Mouse (Mus musculus) T-helper 1 cell (primary cell): ENCODE data around the gene Zfp317.
"Not testable (repeated sequence)": the region's sequence is repeated elsewhere in the genome, so short reads cannot be mapped to it uniquely, and the experiment has no call there.

Source experiments
- in situ Hi-C: fragments of 300-600 bp; cut with MboI, MseI; formaldehyde crosslinking; loops from one replicate; pipeline ENCODE4 v1.15.1; 2025; ENCODE audit warnings: high pct_unique_total_duplicates

Gene Zfp317

DNA sequence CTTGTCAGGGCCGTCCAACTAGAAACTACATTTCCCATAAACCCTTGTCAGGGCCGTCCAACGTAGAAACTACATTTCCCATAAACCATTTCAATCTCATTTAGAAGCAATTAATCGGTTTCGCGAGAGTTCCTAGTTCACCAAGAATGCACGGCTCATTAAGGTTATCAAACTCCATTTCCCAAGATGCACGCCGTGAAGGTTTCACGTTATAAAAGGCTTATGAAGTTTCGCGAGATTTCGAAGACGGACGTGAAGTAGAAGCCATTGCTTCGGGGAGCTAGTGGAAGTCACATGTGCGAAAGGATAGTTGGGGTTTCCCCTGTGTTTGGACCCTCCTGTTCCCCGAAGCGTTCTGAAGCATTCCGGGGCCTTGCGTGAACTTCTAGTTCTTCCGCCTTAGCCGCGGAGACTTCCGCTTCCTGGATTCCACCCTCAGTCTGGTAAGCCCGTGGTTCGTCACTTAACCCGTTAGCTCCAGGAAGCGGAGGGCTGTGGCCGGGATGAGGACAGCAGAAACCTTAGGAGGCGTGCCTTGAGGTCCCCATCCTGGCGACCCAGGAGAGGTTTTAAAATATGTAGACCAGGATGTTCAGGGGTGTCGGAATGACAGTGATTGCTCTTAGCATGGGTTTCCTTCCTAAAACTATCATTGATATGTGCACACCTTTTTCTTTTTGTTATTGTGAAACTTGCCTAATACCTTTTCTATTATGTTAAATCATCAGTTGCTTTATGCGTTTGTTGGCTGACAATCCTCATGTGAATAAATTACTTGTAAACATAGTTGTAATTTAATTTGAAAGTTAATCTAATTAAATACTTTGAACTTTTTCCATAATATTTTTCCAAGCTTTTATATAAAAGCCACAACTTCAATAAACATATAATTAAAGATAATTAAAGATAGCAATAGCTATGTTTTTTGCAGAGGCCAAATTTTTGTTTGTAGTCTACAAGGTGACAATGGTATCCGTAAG lies at the start of gene Zfp317:
Gene Zfp317, plus strand, starts transcription at position 260 of the 980 bp plus-strand sequence.
- in situ Hi-C loops = loop anchor here (10.0 kb wide), 1 partner anchor 1147 kb away; the partner anchor contains the start of genes Mbd3l1 and Zfp558

DNA sequence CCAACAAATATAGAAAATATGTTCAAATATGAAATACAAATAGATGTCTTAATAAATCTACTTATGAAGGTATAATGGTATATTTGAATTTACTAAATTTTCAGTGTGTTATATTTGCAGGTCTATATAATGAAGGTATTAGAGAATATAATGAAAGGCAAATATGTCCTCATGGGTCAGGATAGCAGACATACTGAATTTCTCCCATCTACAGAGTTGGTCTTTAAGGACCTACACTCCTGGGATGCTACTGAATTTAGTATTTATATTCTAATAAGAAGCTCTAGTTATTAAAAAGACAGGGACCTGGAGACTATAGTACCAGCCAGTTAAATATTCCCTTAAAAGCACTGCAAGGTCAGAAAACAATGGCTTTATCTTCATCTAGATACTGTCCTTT lies 39.6 kb upstream of the Zfp317 start, which contains the start of gene Olfr855:
Gene Olfr855, plus strand, starts transcription at position 301 of the 400 bp plus-strand sequence.
- in situ Hi-C loops = no loop called here

GRCm38 (mm10) chr9:19621297-19621696 lies 605 bp upstream of the Zfp317 start:
- in situ Hi-C loops = loop anchor here (10.0 kb wide), 1 partner anchor 1146 kb away; the partner anchor contains the start of genes Mbd3l1 and Zfp558

DNA sequence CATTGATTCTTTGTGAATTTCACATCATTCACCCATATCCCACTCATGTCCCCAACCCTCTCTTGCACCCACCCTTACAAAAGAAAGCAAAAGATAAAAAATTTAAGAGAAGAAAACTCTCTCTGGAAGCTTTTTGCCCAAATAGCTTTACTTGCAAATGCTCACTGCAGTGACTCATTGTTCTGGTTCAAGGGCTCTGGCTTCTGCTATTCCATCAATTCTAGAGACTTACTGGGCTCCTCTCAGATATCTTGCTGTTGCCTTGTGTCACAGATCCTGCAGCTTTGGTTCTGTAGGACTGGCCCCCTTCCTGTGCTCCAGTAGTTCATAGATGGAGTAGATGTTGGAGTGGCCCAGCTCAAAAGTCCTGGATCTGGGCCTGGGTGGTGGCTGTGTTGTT lies 7.7 kb downstream of the Zfp317 start:
- in situ Hi-C loops = loop anchor here (10.0 kb wide), 1 partner anchor 1155 kb away; the partner anchor contains the start of genes Mbd3l1 and Zfp558

DNA sequence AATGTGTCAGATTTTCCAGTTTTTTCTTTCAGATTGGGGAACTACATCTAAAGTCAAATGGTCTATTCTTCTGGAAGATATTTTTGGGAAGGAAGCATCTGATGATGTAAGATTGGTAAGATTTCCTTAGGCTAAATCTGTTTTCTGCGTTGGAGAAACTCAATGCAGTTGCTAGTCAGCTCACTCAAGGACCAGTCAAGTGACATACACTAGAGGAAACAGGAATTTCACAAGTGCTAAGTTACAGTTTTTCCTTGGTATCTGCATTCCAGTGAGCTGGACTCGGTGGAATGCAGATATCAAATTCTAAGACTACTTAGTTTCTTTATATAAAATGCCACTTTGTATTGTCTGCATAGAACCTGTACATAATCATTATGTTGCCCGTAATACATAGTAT lies 23.3 kb downstream of the Zfp317 start:
- in situ Hi-C loops = no loop called here

- in situ Hi-C loops = no loop called here
These were observed 68.4 kb downstream of the Zfp317 start for GRCm38 (mm10) chr9:19690281-19690680.

DNA sequence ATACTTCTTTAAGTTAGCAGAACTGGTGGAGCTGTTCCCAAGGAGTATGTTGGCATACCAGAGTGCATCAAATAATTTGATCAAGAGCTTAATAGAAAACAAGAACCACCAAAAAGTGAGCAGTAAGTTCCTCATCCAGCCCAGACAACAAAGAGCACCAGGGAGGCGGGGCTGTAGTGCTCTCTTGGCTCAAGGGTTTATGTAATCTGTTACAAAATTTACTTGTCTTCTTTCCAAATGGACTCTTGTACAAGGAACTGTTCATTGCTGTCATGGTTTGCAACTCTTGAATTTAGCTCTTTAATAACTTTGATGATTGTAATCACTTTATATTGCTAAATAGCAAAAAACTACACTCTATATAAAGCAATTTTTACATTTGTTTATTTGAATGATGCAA lies 69.5 kb downstream of the Zfp317 start:
- in situ Hi-C loops = no loop called here

DNA sequence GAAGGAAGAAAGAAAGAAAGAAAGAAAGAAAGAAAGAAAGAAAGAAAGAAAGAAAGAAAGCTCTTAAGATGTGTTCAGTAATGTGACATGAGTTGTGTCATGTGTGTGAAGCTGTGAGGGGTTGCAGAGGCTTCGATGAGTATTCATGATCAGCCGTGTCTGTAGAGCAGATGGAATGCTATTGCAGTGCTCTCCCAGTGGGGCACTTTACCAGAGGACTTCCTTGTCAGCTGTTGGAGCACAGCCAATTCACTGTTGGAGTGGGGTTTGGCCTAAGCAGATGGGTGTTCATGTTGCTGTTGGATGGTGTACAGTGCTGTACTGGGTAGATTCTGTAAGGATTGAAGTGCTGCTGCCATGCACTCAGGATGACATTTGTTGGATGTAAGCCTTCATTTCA lies 70.5 kb downstream of the Zfp317 start:
- in situ Hi-C loops = no loop called here

GRCm38 (mm10) chr9:19694285-19694684 lies 72.4 kb downstream of the Zfp317 start:
- in situ Hi-C loops = not testable (repeated sequence)

DNA sequence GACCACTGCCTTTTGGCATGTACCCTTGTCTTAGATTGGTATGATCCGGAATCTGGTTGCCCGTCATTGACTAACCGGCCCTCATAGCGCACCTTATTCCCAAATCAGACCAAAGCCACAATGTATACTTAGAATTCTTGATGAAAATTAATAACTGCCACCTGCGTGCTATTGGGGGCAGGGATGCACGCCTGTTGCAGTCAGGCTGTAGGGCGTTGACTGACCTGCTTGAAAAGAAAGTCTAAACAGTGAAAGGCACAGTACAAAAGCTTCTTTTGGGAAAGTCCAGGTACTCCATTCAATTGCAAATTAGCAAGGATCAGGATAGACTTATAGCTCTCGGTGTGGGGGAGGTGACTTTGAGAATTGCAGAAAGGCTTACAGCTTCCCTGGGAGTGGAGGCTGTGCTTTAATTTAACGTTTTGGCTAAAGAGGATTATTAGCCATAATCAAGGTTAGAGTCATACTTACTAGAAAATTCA lies 73.0 kb downstream of the Zfp317 start:
- in situ Hi-C loops = not testable (repeated sequence)
